Mouse (Mus musculus) midbrain, postnatal 0 days (tissue): ENCODE data around the gene Fbxo3. TPM values are rescaled to one million over a fixed set of nuclear protein-coding genes. Genes with fewer than 3 reads are reported as not detected.
"Not testable (repeated sequence)": the region's sequence is repeated elsewhere in the genome, so short reads cannot be mapped to it uniquely, and the experiment has no call there.

Experiments
- ATAC-seq: fragments of 200-750 bp; cut with Nextera tagmentation; 2 replicates; pipeline ENCODE4 v1.8.0; 2017; ENCODE audit warnings: moderate number of reproducible peaks, mild to moderate bottlenecking, moderate TSS enrichment, moderate library complexity; ENCODE audit not compliant: low FRiP score
- DNase-seq: peaks from one replicate; pipeline ENCODE4 v3.0.0-alpha.2; 2015; ENCODE audit warnings: low spot score
- H3K27ac ChIP-seq: fragments of 300-500 bp; sonication (generic); 2 replicates; pipeline ENCODE4 v1.5.1; 2014; ENCODE audit warnings: low read depth, mild to moderate bottlenecking, low read length, mixed read lengths
- H3K27me3 ChIP-seq: fragments of 300-500 bp; sonication (generic); 2 replicates; pipeline ENCODE4 v1.6.1; 2014; ENCODE audit warnings: low read length, control low read depth, mixed read lengths; ENCODE audit not compliant: insufficient read depth
- H3K36me3 ChIP-seq: fragments of 300-500 bp; sonication (generic); 2 replicates; pipeline ENCODE4 v1.6.1; 2014; ENCODE audit warnings: low read length, control low read depth, mixed read lengths; ENCODE audit not compliant: insufficient read depth
- H3K4me1 ChIP-seq: fragments of 300-500 bp; sonication (generic); 2 replicates; pipeline ENCODE4 v1.6.1; 2014; ENCODE audit warnings: mild to moderate bottlenecking, control low read depth, antibody characterized with exemption, low read length, mixed read lengths; ENCODE audit not compliant: insufficient read depth
- H3K4me2 ChIP-seq: fragments of 300-500 bp; sonication (generic); 2 replicates; pipeline ENCODE4 v1.6.1; 2014; ENCODE audit warnings: low read depth, mild to moderate bottlenecking, low read length, mixed read lengths; ENCODE audit not compliant: poor library complexity, severe bottlenecking
- H3K4me3 ChIP-seq: fragments of 300-500 bp; sonication (generic); 2 replicates; pipeline ENCODE4 v1.5.1; 2014; ENCODE audit warnings: low read depth, mild to moderate bottlenecking, low read length, moderate library complexity
- H3K9ac ChIP-seq: fragments of 300-500 bp; sonication (generic); replicated peaks from 2 replicates; pipeline ENCODE4 v1.6.1; 2014; ENCODE audit warnings: mild to moderate bottlenecking, low read length, moderate library complexity, mixed read lengths; ENCODE audit not compliant: poor library complexity, severe bottlenecking
- H3K9me3 ChIP-seq: fragments of 300-500 bp; sonication (generic); 2 replicates; pipeline ENCODE4 v1.6.1; 2016; ENCODE audit warnings: low read length, control low read depth
- CTCF ChIP-seq: IDR thresholded peaks from 2 replicates; pipeline ENCODE4 v1.5.1; 2016; ENCODE audit warnings: antibody characterized with exemption, mild to moderate bottlenecking
- WGBS: fragments of 180-500 bp; shearing (Covaris S2); extraction: QIAGEN DNeasy Blood & Tissue Kit; methylation state at CpG from one replicate; pipeline ENCODE4 v1.1.7; 2014; 5-methylcytosine and 5-hydroxymethylcytosine counted together
- polyA plus RNA-seq: library from polyadenylated mRNA; unstranded; fragments of >200 nt; fragmentation: Nextera tagmentation; extraction: Ambion mirVana; gene quantifications from 2 replicates; pipeline ENCODE4 v1.2.1, GENCODE M21; 2015
- total RNA-seq: library from RNA; depleted of rRNA; stranded (reverse); fragments of >200 nt; gene quantifications from 2 replicates; pipeline ENCODE4 v1.2.3, GENCODE M21; 2014; rRNA removed

Gene Fbxo3
- total RNA-seq (73.2 and 87.3 TPM in 2 replicates), polyA plus RNA-seq (69.3 and 71.7 TPM in 2 replicates)

DNA sequence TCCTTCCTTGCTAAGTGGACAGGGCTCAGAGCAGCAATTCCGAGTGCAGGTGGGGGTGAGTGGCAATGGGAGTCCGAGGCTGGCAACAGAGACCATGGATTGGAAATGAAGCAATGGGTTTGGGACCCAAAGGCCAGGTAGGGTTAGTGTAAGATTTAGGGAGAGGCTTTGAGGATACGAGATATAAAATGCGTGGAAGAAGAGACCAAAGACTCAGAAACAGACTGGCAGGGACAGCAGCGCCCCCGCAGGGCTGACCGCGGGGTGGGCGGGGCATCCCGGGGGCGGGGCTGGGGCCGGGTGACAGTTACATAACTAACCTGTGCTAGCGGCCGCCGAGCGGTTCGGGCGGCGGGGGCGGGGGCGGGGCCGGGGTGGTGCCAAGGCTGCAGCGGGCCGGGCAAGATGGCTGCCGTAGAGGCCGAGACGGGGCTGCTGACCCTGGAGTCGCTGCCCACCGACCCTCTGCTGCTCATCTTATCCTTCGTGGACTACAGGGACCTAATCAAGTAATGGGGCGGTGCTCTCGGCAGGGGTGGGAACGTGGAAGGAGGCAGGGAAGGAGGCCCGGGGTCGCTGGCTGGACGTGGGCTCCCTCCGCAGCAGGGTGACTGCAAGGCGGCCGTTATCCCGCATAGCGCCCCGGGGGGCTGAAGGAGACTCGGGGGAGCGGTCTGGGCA, at the start of gene Fbxo3:
Gene Fbxo3, plus strand, starts transcription at position 264 of the 681 bp plus-strand sequence.
- WGBS = under 1% methylated on average over 28 of the region's 44 CpGs
- no peak; the same call in 1 of the 2 replicates for TF ChIP-seq CTCF
- no peaks in the 10 kb centered on the region for H3K27me3 ChIP-seq
- ATAC-seq (peak; percentile 94), DNase-seq (peak; percentile 77)
- H3K9me3 ChIP-seq = no peaks in the 10 kb centered on the region
- peaks cover 7% of the 10 kb centered on the region for H3K4me1 ChIP-seq
- H3K4me2 ChIP-seq = peak within 1 kb of the TSS; percentile 67
- peak within 1 kb of the TSS; percentile 98 for H3K9ac ChIP-seq
- peak within 1 kb of the TSS; percentile 82 for H3K27ac ChIP-seq
- peak within 1 kb of the TSS; percentile 66 for H3K4me3 ChIP-seq
- H3K36me3 ChIP-seq = peaks cover 4% of the 10 kb centered on the region; the same call in 1 of the 2 replicates

DNA sequence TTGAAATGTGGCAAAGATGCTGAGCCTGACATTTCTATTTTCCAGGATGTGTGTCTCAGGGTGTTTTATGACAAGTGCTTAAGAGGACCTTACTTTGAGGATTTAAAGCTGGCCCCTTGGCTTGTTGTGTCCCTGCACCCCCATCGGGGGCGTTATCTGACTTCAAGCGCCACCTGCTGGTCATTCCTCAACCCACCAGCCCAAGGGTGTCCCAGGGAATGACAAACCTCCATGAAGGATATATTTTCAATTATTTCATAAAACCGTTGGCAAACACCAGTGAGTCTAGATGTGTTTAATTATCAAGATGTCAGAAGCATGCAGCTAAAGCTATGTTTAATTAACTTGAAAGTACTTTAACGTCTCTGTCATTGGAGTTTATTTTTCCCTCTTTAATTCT, 45.3 kb upstream of the Fbxo3 start:
- DNase-seq = peak; percentile 88
- Histone ChIP-seq H3K9me3 (no peaks in the 10 kb centered on the region), H3K36me3 (no peaks in the 10 kb centered on the region), H3K4me2 (no peak overlapping the region), H3K9ac (no peak overlapping the region), H3K27me3 (no peaks in the 10 kb centered on the region), H3K27ac (no peak overlapping the region), H3K4me1 (no peaks in the 10 kb centered on the region), H3K4me3 (no peak overlapping the region)
- peak; percentile 76; the same call in 1 of the 2 replicates for ATAC-seq
- 8% methylated on average over 5 of the region's 5 CpGs for WGBS
- peak; percentile 93 for TF ChIP-seq CTCF

DNA sequence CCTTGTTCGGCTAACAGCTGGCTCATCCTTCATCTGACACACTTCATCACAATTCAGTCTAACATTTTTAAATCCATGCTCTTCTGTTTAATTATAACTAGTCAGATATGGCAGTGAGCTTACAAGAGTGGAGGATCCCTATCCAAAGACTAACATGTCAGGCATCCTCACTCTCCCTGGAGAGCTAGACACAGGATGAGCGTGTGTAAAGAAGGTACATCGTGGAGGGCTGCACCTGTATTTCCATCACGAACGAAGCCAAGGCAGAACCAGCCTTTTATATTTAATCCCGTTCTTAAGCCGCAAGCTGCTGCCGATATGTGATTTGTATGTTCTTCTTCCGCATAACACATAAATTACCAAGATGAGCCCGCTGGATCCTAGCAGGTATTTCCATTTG, 44.4 kb upstream of the Fbxo3 start:
- no peak overlapping the region for H3K27ac ChIP-seq
- no peak for TF ChIP-seq CTCF
- DNase-seq (no peak), ATAC-seq (no peak)
- 81% methylated on average over 10 of the region's 10 CpGs for WGBS
- H3K4me1 ChIP-seq = no peaks in the 10 kb centered on the region
- H3K4me2 ChIP-seq = no peak overlapping the region
- no peaks in the 10 kb centered on the region for H3K36me3 ChIP-seq
- H3K27me3 ChIP-seq = no peaks in the 10 kb centered on the region
- no peak overlapping the region for H3K4me3 ChIP-seq
- no peak overlapping the region for H3K9ac ChIP-seq
- no peaks in the 10 kb centered on the region for H3K9me3 ChIP-seq

- not testable (repeated sequence) for H3K4me3 ChIP-seq, H3K27me3 ChIP-seq, H3K9me3 ChIP-seq, DNase-seq, H3K9ac ChIP-seq, H3K4me2 ChIP-seq, H3K27ac ChIP-seq, ATAC-seq, H3K4me1 ChIP-seq, H3K36me3 ChIP-seq
- WGBS = 64% methylated on average over 5 of the region's 8 CpGs
Observed at GRCm38 (mm10) chr2:103987595-103987994, 39.9 kb upstream of the Fbxo3 start.

GRCm38 (mm10) chr2:103989724-103990123, 37.8 kb upstream of the Fbxo3 start:
- ATAC-seq = no peak
- WGBS = 85% methylated on average over 6 of the region's 6 CpGs
- Histone ChIP-seq H3K9me3 (no peaks in the 10 kb centered on the region), H3K4me1 (0 out of 2 replicates have a peak, but pooled peaks cover 3% of the 10 kb centered on the region), H3K9ac (no peak overlapping the region), H3K27ac (no peak overlapping the region), H3K4me2 (no peak overlapping the region), H3K27me3 (no peaks in the 10 kb centered on the region), H3K36me3 (no peaks in the 10 kb centered on the region), H3K4me3 (no peak overlapping the region)
- DNase-seq = no peak
- TF ChIP-seq CTCF = no peak

DNA sequence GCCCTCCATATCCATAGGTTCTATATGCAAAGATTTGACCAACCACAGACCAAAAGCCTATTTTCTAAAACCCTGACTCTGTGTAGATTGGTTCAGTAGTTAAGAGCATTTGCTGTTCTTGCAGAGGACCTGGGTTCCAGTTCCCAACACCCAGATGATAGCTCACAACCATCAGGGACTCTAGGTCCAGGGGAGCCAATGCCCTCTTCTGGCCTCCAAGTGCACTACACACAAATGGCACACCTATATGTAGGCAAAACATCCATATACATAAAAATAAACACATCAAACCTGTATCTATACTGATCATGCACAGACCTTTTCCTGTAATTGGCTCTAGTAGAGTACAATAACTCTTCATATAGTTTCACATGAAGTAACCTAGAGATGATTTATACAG, 36.2 kb upstream of the Fbxo3 start:
- H3K4me3 ChIP-seq = no peak overlapping the region
- no peaks in the 10 kb centered on the region for H3K27me3 ChIP-seq
- peak; percentile 35 for TF ChIP-seq CTCF
- H3K4me1 ChIP-seq = 0 out of 2 replicates have a peak, but pooled peaks cover 3% of the 10 kb centered on the region
- no peaks in the 10 kb centered on the region for H3K9me3 ChIP-seq
- no peak overlapping the region for H3K4me2 ChIP-seq
- H3K36me3 ChIP-seq = no peaks in the 10 kb centered on the region
- DNase-seq (no peak), ATAC-seq (no peak)
- H3K27ac ChIP-seq = no peak overlapping the region
- H3K9ac ChIP-seq = no peak overlapping the region
